Mouse (Mus musculus) small intestine, adult 2 months (tissue): ENCODE measurements around the gene Tbc1d12. TPM values are rescaled to one million over a fixed set of nuclear protein-coding genes. Genes with fewer than 3 reads are reported as not detected.

Experiments
- H3K27ac ChIP-seq: fragments of 200-500 bp; 2 replicates; pipeline ENCODE4 v1.5.1; 2012; ENCODE audit warnings: low read depth, low read length, control low read depth, inconsistent platforms; ENCODE audit not compliant: insufficient read depth
- H3K27me3 ChIP-seq: fragments of 200-500 bp; 2 replicates; pipeline ENCODE4 v1.6.1; 2012; ENCODE audit warnings: mild to moderate bottlenecking, moderate library complexity, low read length, inconsistent platforms; ENCODE audit not compliant: control insufficient read depth, insufficient read depth
- H3K36me3 ChIP-seq: fragments of 200-500 bp; 2 replicates; pipeline ENCODE4 v1.6.1; 2012; ENCODE audit warnings: mild to moderate bottlenecking, low read length, control low read depth, inconsistent platforms; ENCODE audit not compliant: control insufficient read depth, insufficient read depth
- H3K4me1 ChIP-seq: fragments of 200-500 bp; 2 replicates; pipeline ENCODE4 v1.6.1; 2012; ENCODE audit warnings: low read length, inconsistent platforms, mixed read lengths; ENCODE audit not compliant: control insufficient read depth, insufficient read depth, insufficient read length
- H3K4me3 ChIP-seq: fragments of 200-500 bp; 2 replicates; pipeline ENCODE4 v1.5.1; 2012; ENCODE audit warnings: low read depth, mild to moderate bottlenecking, control low read depth, inconsistent platforms, low read length, moderate library complexity
- CTCF ChIP-seq: fragments of 200-500 bp; IDR thresholded peaks from 2 replicates; pipeline ENCODE4 v1.5.1; 2012; ENCODE audit warnings: low read depth, mild to moderate bottlenecking, control low read depth, inconsistent platforms, low read length, moderate library complexity, mixed read lengths; ENCODE audit not compliant: insufficient replicate concordance, insufficient read length; ENCODE audit errors: extremely low read depth
- POLR2A ChIP-seq: fragments of 200-500 bp; IDR thresholded peaks from 2 replicates; pipeline ENCODE4 v1.6.1; 2012; ENCODE audit warnings: low read depth, mild to moderate bottlenecking, control low read depth, inconsistent platforms, low read length, moderate library complexity
- WGBS: fragments of 180-500 bp; shearing (Covaris S2); methylation state at CpG from one replicate; pipeline ENCODE4 v1.1.7; 2018; 5-methylcytosine and 5-hydroxymethylcytosine counted together
- polyA plus RNA-seq: library from polyadenylated mRNA; depleted of rRNA; stranded (reverse); fragments of >200 nt; gene quantifications from 2 replicates; pipeline ENCODE4 v1.2.3, GENCODE M21; 2012; rRNA removed

Gene Tbc1d12
- polyA plus RNA-seq, 1 experiment: 3.4 TPM

DNA sequence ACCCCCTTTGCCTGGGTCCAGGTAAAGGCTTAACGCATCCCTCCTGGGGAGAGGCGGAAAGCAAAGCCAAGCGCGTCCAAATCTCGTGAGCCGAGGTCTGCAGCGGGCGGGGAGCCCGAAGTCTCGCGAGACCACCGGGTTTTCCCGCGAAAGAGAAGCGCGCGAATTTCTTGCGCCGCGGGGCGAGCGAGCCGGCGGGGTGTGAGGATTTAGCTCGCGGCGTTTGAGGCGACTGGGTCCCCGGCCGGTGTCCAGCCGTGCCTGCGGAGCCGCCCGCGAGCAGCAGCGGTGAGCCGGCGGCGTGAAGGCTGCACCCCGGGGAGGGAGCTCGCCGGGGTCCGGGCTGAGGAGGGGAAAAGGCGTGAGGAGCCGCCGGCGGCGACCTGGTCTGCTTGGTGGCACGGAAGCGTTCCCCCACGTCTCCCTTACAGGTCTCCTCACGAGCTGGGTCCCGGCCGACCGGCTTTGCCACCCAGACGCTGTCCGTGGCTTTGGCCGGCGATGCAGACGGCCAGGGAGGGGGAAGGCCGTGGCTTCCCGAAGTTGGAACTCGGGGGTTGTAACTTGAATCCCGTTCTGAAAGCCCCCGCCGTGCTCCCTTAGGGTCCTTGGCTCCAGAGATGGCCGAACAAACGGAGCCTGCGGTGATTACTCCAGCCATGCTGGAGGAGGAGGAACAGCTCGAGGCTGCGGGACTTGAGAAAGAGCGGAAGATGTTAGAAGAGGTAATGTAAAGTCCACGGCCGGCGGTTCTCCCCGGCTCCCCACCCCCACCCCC is 94.6 kb downstream of the Tbc1d12 start, which contains the start of gene Hells:
Gene Hells (plus strand): TSS at position 128 of the 778 bp plus-strand sequence.
- TF ChIP-seq POLR2A: peak; percentile 21; the same call in 1 of the 2 replicates
- no peak for TF ChIP-seq CTCF
- Histone ChIP-seq H3K27ac (no peak within 1 kb of the TSS), H3K4me1 (no peaks in the 10 kb centered on the region; the same call in 1 of the 2 replicates), H3K36me3 (peaks cover 2% of the 10 kb centered on the region; the same call in 1 of the 2 replicates), H3K4me3 (peak within 1 kb of the TSS; percentile 77), H3K27me3 (no peaks in the 10 kb centered on the region)
- under 1% methylated on average over 76 of the region's 76 CpGs for WGBS

GRCm38 (mm10) chr19:38931566-38931890 is 95.1 kb downstream of the Tbc1d12 start:
- WGBS: 2% methylated on average over 6 of the region's 6 CpGs
- no peaks in the 10 kb centered on the region for H3K27me3 ChIP-seq
- H3K27ac ChIP-seq: no peak overlapping the region
- H3K4me1 ChIP-seq: no peaks in the 10 kb centered on the region; the same call in 1 of the 2 replicates
- H3K4me3 ChIP-seq: peak overlapping the region; percentile 77
- no peak for TF ChIP-seq POLR2A
- no peak for TF ChIP-seq CTCF
- peaks cover 2% of the 10 kb centered on the region; the same call in 1 of the 2 replicates for H3K36me3 ChIP-seq

- H3K27ac ChIP-seq: no peak overlapping the region; the same call in 1 of the 2 replicates
- H3K36me3 ChIP-seq: peaks cover 6% of the 10 kb centered on the region
- no peaks in the 10 kb centered on the region for H3K27me3 ChIP-seq
- TF ChIP-seq CTCF (no peak), POLR2A (no peak)
- no peak overlapping the region for H3K4me3 ChIP-seq
- 86% methylated on average over 2 of the region's 2 CpGs for WGBS
- H3K4me1 ChIP-seq: no peaks in the 10 kb centered on the region
These were observed 108.4 kb downstream of the Tbc1d12 start for GRCm38 (mm10) chr19:38944590-38945307.

Other genes with a start within 250 kb of the Tbc1d12 start
- gene Noc3l, start 17.3 kb upstream of the Tbc1d12 start, polyA plus RNA-seq: 0.89 and 0.94 TPM in 2 replicates
- gene Hells, start 94.3 kb downstream of the Tbc1d12 start, polyA plus RNA-seq: 0.18 and 0.82 TPM in 2 replicates
- gene Cyp2c55, start 170.4 kb downstream of the Tbc1d12 start, polyA plus RNA-seq: 13.4 and 16.3 TPM in 2 replicates
- gene Cyp2c65, start 224.4 kb downstream of the Tbc1d12 start, polyA plus RNA-seq: 52.8 and 87.8 TPM in 2 replicates